Mouse (Mus musculus): ENCODE data around the gene Vcam1.

Gene Vcam1

DNA sequence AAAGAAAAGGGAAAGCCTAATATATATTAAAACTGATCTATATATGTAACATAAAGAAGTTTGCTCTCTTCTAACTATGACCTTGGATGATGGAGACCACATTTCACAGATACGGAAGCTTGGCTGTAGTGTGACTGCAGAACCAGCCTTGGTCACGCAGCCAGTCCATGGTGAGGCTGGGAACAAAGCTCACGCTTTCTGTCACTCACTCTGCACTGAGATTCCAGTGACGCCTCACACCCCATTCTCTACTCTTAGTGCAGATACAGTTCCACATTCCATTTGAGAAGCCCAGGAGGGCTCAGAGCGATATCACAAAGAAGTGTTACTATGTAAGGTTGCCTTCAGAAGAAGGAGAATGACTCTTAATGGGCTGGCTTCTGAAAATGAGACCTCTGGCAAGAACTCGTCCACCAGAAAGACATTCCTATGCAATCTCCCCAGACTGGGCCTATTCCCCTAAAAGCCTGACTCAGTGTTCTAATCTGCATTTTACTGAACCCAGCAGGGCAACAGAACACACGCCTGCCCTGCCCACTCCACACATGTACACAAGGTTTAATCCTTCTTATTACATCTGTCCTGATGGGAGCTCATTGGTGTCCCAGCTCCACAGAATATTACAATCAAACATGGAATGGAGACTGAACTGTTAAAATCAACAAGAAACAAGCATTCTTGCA, 2.8 kb downstream of the Vcam1 start:
- no peak for DNase-seq

GRCm38 (mm10) chr3:116126070-116126469, 3.4 kb downstream of the Vcam1 start:
- no peak for DNase-seq

DNA sequence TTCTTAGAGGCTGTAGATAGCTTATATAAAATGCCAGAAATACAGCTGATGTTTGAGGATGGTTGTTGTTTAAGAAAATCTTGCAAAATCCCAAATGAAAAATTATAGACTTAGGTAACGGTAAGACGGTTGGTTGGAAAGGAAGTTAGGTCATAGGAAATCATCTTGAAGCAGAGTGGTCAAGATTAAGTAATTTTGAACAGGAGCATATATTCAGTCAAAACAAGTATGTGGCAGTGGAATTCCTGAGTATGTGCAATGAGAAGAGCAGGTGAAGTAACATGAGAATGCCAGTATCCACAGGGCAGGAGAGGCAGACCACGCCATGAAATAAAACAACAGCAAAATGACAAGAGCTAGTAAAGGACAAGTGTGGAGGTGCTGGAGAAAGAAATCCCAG, 5.7 kb downstream of the Vcam1 start:
- no peak for DNase-seq

DNA sequence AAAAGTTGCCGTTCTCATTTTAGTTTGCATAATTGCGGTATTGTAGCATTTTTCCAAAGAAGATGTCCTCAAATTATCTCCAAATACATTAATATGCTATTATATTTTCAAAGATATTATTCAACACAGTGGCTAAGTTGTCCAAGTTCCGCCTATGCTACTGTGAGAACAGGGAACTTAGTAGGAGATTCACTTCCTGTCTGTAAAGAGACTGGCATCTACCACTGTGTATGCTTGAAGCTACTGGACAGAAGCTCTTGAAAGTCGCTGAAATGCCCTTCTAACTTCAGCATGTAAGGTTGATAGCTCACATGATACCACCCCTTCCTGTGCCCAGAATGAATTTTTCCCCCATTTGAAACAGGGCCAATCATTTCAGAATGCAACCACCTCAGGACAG, 6.8 kb downstream of the Vcam1 start:
- no peak for DNase-seq

DNA sequence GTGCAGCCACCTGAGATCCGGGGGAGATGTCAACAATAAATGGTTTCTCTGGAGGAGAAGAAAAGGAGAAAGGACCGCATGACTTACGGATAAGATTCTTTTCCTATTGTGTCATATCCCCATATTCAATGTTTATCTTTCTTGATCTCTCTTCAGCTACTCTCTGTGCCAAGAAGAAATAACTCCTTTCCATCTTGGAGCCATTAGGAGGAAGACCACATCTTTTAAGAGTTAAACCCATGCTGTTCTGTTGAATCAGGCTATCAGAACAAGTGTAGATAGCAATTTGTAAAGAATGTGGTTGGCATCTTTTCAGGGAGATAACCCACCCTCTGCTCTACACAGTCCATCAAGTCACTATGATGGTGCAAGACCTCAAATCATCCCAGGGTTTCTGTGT, 8.5 kb downstream of the Vcam1 start:
- DNase-seq = no peak

DNA sequence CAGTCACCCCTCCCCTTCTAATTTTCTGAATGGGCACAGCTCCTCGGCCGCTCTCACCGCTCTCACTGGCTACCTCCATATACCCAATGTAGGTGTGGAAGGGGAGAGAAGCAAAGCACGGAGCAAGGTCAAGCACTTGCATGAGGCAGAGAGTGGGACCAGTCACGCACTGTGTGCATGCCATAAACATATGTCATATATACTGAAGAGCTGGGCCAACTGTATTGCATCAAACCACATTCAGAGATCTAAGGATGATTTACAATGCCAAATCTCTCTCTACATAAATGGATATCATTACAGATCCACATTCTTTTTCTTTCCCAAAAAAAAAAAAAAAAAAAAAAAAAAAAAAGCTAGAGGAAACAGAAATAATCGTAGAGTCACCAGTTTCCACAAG, 9.1 kb downstream of the Vcam1 start:
- no peak for DNase-seq

DNA sequence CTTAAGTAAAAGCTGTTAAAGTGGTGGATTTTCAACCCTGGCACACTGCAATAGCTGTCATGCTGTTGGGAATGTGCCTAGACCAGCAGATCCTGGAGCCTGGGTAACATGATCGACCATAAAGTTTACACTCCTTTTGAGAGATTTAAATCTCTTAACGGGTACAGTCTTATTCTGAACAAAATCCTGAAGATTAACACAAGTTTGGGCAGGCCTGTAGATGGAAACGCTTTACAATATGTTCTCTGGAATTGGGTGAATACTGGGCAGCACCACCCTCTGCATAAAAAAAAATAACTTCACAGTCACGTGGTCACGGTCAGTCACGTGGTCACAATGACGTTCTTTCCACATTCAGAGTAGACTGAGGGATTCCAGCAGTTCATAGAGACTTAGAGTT, 10.3 kb downstream of the Vcam1 start:
- DNase-seq = no peak

- no peak for DNase-seq
Observed at GRCm38 (mm10) chr3:116117046-116117445, 12.4 kb downstream of the Vcam1 start.

- peak; percentile 26 to 46 for DNase-seq
Observed at GRCm38 (mm10) chr3:116114249-116115188, 15.0 kb downstream of the Vcam1 start.

GRCm38 (mm10) chr3:116113443-116114241, 15.8 kb downstream of the Vcam1 start:
- DNase-seq = no peak

DNA sequence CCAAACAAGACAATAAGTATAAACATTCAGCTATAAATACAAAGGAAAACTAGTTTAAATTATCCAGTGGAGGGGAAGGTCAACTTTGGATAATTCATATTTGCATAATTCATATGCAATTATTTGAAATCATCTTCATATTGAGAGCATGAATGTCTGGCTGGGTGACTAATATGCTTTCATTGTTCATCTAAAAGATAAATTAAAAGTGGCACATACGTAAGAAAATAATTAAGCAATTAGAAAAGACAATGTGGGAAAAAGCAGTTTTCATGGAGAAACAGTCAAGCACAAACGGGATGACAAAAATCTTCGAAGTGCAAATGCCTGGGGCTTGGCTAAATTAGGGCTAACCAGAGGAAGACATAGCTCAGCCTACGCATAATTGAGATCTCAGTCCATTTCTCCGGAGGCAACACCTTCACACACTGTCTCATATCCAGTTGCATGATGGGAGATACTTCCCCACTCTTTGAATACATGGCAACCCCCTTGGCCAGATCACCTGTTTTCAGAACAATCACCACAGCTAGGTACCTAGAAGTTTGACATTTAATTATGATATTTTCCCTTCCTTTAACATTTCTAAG, 16.6 kb downstream of the Vcam1 start:
- no peak for DNase-seq

DNA sequence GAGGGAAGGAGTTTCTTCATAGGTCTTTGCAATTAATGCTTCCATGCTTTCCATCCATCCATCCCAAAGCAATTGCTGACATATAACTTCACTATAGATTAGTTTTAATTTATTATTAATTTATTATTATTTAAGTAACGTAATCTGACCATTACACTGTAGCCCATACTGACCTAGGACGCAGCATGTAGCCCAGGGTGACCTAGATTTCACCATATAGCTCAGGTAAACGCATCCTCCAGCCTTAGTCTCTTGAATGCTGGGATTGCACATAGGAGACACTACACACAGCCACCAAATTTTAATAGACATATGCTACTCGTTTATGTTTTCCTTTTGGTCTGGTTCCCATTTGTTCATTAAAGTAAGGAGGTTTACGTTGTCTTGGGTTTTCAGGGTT, 23.8 kb downstream of the Vcam1 start:
- DNase-seq = no peak

DNA sequence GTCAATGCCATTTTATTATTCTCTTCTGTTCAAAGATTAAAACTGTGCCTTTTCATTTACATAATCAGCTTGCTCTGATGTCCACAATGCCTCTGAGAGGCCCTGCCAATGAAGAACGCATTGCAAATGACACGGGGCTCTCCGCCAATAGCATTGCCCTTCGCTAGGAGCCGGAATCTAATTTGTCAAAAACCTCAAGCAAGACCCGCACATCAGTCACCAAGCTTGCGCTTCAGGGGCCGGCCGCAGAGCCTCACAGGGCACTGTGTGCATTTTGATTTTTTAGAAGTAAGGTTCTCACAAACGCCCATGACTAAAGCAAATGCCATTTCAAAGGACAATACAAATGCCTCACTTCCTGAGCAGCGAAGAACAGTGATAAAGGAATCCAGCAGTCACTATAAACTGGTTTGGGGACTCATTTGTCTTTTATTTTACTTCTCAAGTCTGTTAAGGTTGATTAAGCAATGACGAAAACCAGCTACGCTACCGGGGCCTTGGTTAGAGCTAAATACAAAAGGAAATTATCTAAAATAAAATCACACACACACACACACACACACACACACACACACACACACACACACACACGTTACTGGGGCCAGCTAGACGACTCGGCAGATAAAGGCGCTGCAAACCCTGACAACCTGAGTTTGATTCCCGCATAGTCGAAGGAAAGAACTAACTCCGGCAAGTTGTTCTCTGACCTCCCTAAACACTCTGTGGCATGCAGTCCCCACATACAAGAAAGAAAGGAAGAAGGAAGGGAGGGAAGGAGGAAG, 24.4 kb downstream of the Vcam1 start:
- no peak for DNase-seq

DNA sequence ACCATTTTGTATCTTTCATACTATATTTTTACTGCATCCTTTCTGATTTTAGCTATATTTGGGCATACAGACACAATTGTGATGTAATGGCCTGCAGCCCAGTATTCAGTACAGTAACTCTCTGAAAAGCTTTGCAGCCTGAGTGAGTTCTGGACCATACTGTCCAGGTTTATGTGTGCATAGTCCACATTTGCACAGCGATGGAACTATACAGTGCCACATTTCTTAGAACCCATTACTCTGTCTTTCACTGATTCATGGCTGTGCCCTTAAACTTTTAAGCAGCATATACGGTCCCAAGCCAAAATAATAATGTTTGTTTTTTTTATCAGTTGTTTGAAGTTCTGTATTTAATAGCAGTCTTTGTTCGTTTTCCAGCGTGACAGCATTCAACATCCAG, 25.2 kb downstream of the Vcam1 start:
- DNase-seq = no peak

DNA sequence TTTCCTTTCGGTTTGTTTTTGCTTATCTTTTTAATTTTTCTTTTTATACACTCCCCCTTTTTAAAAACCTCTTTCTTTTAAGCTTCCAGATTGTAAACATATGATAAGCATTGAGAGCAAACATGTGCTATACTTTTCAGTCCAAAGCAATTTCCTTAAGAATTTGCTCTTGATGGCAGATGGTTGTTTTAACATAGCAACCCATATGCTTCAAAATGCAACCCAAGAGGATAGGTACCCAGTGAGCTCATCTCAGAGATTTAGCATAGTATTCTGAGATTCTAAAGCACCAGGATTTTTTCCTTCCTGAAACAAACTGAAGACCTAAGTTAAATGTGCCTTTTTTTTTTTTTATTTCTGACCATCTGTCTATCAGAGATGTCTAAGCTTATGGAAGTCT, 28.6 kb downstream of the Vcam1 start:
- no peak for DNase-seq

DNA sequence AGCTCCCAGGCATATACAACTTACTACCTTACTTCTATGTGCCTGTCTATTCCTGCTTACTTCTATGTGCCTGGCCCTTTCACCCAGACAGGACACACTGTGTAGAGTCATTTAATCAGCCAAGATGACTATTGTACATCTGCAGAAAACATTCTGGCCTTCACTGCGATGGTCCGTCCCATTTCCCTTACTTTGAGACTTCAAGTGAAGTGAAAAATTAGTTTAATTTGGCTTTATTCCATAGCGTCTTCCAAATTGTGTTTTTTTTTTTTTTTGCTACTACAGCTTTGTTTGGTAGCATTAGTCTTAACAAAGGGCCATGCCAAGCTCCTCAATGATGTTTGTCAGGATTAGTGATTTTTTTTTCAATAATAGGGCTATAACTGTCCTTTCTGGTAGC, 33.6 kb downstream of the Vcam1 start:
- DNase-seq = no peak

DNA sequence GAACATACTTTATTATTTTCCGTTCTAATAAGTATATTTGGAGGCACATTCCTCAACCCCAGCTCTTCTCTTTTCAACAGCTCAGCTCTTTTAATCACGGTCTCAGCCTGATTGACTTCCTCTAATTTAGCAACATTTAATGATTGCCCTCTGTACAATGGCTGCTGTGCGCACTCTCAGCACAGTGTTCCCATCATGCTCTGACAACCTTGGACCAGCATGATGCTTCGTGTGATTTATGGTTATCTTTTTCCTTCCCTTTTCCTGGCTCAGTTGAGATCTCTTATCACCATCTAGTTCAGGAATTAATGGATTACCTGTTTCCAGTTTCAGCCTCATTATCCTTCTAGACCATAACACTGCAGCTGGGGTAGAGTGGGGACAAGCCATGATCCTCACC, 34.2 kb downstream of the Vcam1 start:
- no peak for DNase-seq

- DNase-seq = no peak
Observed at GRCm38 (mm10) chr3:116094886-116095285, 34.6 kb downstream of the Vcam1 start.

DNA sequence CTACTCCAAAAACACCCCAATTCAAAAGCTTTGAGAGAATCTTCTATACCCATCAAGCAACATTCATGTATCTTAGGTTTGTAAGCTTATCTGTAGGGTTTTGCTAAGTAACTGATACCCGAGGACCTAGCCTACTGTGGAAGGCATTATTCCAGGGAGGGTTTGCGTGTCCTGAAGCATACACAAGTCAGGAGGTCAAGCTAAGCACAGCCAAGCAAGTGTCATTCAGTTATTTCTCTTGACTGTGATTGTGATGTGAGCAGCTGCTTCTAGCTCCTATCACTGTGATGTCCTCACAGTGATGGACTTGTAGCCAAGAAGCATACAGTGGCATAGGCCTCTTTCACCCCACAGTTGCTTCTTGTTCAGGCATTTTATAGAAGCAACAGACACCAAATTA, 35.2 kb downstream of the Vcam1 start:
- DNase-seq = no peak

DNA sequence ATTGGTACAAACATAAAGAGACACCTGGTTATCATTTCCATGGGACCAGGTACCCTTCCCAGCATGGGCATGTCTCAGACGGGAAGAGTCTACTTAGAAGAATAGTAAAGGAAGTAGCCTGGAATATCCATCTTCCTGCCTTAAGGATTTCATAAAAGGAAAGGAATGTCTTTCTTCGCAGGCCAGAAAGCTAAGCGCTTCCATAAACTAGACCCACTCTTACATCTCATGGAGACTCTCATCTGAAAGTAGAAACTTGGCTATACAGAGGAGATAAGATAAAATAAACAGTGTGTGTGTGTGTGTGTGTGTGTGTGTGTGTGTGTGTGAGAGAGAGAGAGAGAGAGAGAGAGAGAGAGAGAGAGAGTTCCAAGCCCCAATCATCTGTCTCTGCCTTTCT, 36.9 kb downstream of the Vcam1 start:
- no peak for DNase-seq

- DNase-seq = no peak
Observed at GRCm38 (mm10) chr3:116091706-116092105, 37.8 kb downstream of the Vcam1 start.

GRCm38 (mm10) chr3:116085962-116086361, 43.5 kb downstream of the Vcam1 start:
- DNase-seq = no peak

Data from lung, adult 18-20 months (tissue).